Mouse (Mus musculus) lung, postnatal 0 days (tissue): ENCODE results near the gene Nhlrc3.

Experiments used
- CTCF ChIP-seq: IDR thresholded peaks from 2 replicates; pipeline ENCODE4 v1.5.1; 2016; ENCODE audit warnings: antibody characterized with exemption, mild to moderate bottlenecking
- EP300 ChIP-seq: IDR thresholded peaks from 2 replicates; pipeline ENCODE4 v1.6.1; 2016; ENCODE audit warnings: antibody characterized with exemption, mild to moderate bottlenecking, control low read depth

GRCm38 (mm10) chr3:53434610-53435009, 28.5 kb downstream of the Nhlrc3 start:
- peak; percentile 21 for TF ChIP-seq CTCF
- no peak for TF ChIP-seq EP300
